In genomic region chr9:88546166-88546565, GRCm38 (mm10) we compare ENCODE assay signal across 8 mouse cellular contexts. TPM values are rescaled to one million over a fixed set of nuclear protein-coding genes. Genes with fewer than 3 reads are reported as not detected.
DNase-seq lines count a peak whose midpoint lies in the region; ATAC-seq lines count a peak whose summit lies in the region.

No protein-coding gene starts in this region.

- DNase-seq in adrenal gland, adult (ENCODE audit: inconsistent age in 2 of 2, low spot score in 1 of 2) = peak; percentile 39 to 84
- no peak for DNase-seq in adrenal gland, postnatal 4 days (ENCODE audit: low spot score in 2 of 2)
- peak; percentile 43 for DNase-seq in left cerebral cortex, postnatal 4 days
- DNase-seq in left cerebral cortex, postnatal 10 days (ENCODE audit: extremely low spot score in 1 of 2, low spot score in 2 of 2) = no peak
- DNase-seq in adrenal gland, postnatal 14 days = peak; percentile 60
- peak; percentile 65 for DNase-seq in lung, postnatal 10 days
- peak; percentile 67 for DNase-seq in thymus, postnatal 0 days (ENCODE audit: low spot score)

- intact Hi-C loops in left cerebral cortex, postnatal 4 days (cut with DNase I) = no loop called here
- intact Hi-C loops in left cerebral cortex, postnatal 10 days (cut with DNase I) = loop anchor here (5.0 kb wide), 1 partner anchor 1141 kb away; no protein-coding TSS in a partner anchor

- peak; percentile 63 for ATAC-seq in erythroid progenitor cell, adult 5-6 weeks (replicated peaks; ENCODE audit: low FRiP score, poor library complexity, severe bottlenecking)

RNA-seq across cellular contexts. Expression of gene Zfp949, which starts 1.7 kb away (rescaled TPM):
- total RNA-seq in adrenal gland, postnatal 4 days (2021) = 10 to 100 TPM; 12.8 to 13.7 TPM
- 10 to 100 TPM; 17.5 to 19.7 TPM for total RNA-seq in left cerebral cortex, postnatal 4 days (2021)
- total RNA-seq in left cerebral cortex, postnatal 10 days (2021) = 10 to 100 TPM; 20.1 to 23.4 TPM
- 9.1 and 11.7 TPM in 2 replicates for total RNA-seq in adrenal gland, postnatal 14 days (2021)
- total RNA-seq in erythroid progenitor cell, adult 5-6 weeks (2015; ENCODE audit: low replicate concordance) = 18.0 and 32.7 TPM in 2 replicates
- 27.9 and 35.7 TPM in 2 replicates for total RNA-seq in erythroid progenitor cell, adult 5-6 weeks (2017; ENCODE audit: low replicate concordance)
- 8.4 and 10.4 TPM in 2 replicates for polyA plus RNA-seq in thymus, postnatal 0 days (2015; fragmentation: Nextera tagmentation; extraction: Ambion mirVana)

RNA-seq across cellular contexts. Expression of gene Trim43a, which starts 34.5 kb away (rescaled TPM):
- total RNA-seq in adrenal gland, postnatal 4 days (2021) = 1 to 10 TPM; 1.1 to 1.3 TPM
- under 1 TPM in 1 of 2 experiments, not detected in 1; 0.24 TPM for total RNA-seq in left cerebral cortex, postnatal 4 days (2021)
- total RNA-seq in left cerebral cortex, postnatal 10 days (2021) = 1 to 10 TPM in 1 of 2 experiments, under 1 TPM in 1; 0.53 to 1.5 TPM
- 0.30 and 0.64 TPM in 2 replicates for total RNA-seq in adrenal gland, postnatal 14 days (2021)
- not detected in 2 replicates for total RNA-seq in erythroid progenitor cell, adult 5-6 weeks (2015; ENCODE audit: low replicate concordance)
- total RNA-seq in erythroid progenitor cell, adult 5-6 weeks (2017; ENCODE audit: low replicate concordance) = not detected in 2 replicates
- 0.06 and 0.07 TPM in 2 replicates for polyA plus RNA-seq in thymus, postnatal 0 days (2015; fragmentation: Nextera tagmentation; extraction: Ambion mirVana)

Comparison
In these comparisons a context has a peak if more than half of its experiments do, and no peak if none do; other contexts are left out.
1. DNase-seq: peak in adrenal gland, adult (2 of 2), left cerebral cortex, postnatal 4 days (single experiment), adrenal gland, postnatal 14 days (single experiment), lung, postnatal 10 days (single experiment) and thymus, postnatal 0 days (single experiment); none in adrenal gland, postnatal 4 days (0 of 2) and left cerebral cortex, postnatal 10 days (0 of 2).